8 mouse cellular contexts compared by ENCODE assay signal in the genomic region with DNA sequence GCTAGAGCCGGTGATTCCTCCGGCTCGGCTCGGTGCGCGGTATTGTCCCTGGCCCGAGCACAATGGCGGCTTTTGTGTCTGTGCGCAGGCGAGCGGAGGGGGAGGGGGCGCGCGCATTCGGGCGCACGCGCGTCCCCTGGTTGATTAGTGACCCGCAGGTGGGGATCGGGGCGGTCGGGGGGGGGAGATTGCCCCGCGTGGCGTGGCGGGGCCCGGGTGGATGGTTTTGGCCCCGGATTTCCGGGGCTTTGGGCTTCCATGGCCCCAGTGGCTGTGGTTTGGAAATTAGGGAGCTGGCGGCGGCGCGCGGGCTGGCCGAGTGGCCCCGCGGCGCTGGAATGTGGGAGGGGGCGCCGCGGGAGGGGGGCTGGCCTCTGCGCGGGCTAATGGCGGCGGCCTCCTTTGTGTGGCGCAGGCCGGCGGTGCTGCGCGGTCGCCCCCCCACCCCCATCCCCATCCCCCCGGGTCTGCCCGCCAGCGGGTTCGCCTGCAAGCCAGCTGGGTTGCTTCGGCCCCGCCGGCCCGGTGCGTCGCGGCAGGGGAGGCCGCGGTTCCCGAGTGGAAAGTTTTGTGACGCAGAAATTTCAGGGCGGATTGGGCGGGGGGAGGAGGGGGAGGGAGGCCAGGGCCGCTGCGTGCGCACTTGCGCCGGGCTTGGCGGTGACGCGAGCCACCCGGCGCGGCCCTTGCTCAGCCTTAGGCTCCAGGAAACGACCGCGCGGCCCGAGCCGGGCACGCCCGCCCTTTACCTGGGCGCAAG. TPM values are rescaled to one million over a fixed set of nuclear protein-coding genes. Genes with fewer than 3 reads are reported as not detected.
A peak's percentile ranks its signal among the peaks of the same experiment; 100 is the strongest.
DNase-seq lines count a peak whose midpoint lies in the region; ATAC-seq and TF ChIP-seq lines count a peak whose summit lies in the region.

No protein-coding gene starts in this region.

- peak; percentile 83 for DNase-seq in cerebellum, adult 11 months
- DNase-seq in forebrain, embryonic 14.5 days (ENCODE audit: low spot score) = peak; percentile 71
- DNase-seq in heart, postnatal 25 days (ENCODE audit: low spot score) = peak; percentile 54
- peak; percentile 34 to 67 for DNase-seq in layer of hippocampus, adult 2 months (ENCODE audit: low spot score in 2 of 2)
- peak; percentile 52 for DNase-seq in lung, adult 2 months
- DNase-seq in testis, postnatal 14 days (ENCODE audit: low spot score) = peak; percentile 47

- no peak for TF ChIP-seq POLR2A in ES-Bruce4 (IDR thresholded peaks at IDR 0.05; ENCODE audit: insufficient read depth, low read length)
- peak; percentile 18; the same call in 1 of the 2 replicates for TF ChIP-seq POLR2A in lung, adult 2 months (IDR thresholded peaks at IDR 0.05; ENCODE audit: borderline replicate concordance, extremely low read depth, low read depth, low read length)

- H3K9ac ChIP-seq in ES-Bruce4 (ENCODE audit: low read depth, poor library complexity, severe bottlenecking) = peak overlapping the region; percentile 99
- H3K9ac ChIP-seq in forebrain, embryonic 14.5 days (ENCODE audit: low read length) = peak overlapping the region; percentile 99
- H3K9ac ChIP-seq in neural tube, embryonic 15.5 days (replicated peaks) = peak overlapping the region; percentile 96

- H3K9me3 ChIP-seq in ES-Bruce4 (replicated peaks; ENCODE audit: control insufficient read depth, insufficient read depth, low read length, poor library complexity, severe bottlenecking) = no peaks in the 10 kb centered on the region
- no peaks in the 10 kb centered on the region for H3K9me3 ChIP-seq in forebrain, embryonic 14.5 days (replicated peaks; ENCODE audit: control insufficient read depth, low read length)
- H3K9me3 ChIP-seq in neural tube, embryonic 15.5 days (replicated peaks) = no peaks in the 10 kb centered on the region

- WGBS in forebrain, embryonic 14.5 days = under 1% methylated on average over 74 of the region's 89 CpGs
- 1% methylated on average over 79 of the region's 89 CpGs for WGBS in lung, adult 2 months
- WGBS in neural tube, embryonic 15.5 days = under 1% methylated on average over 58 of the region's 89 CpGs

- H3K4me1 ChIP-seq in ES-Bruce4 (ENCODE audit: control insufficient read depth, insufficient read depth, low read length) = peaks cover 1% of the 10 kb centered on the region
- peaks cover 6% of the 10 kb centered on the region for H3K4me1 ChIP-seq in forebrain, embryonic 14.5 days (ENCODE audit: control insufficient read depth, insufficient read depth, low read length)
- no peaks in the 10 kb centered on the region for H3K4me1 ChIP-seq in lung, adult 2 months (ENCODE audit: control insufficient read depth, insufficient read depth, low read length)
- peaks cover 16% of the 10 kb centered on the region for H3K4me1 ChIP-seq in neural tube, embryonic 15.5 days

- ATAC-seq in forebrain, embryonic 14.5 days = peak; percentile 76
- ATAC-seq in neural tube, embryonic 15.5 days (ENCODE audit: low FRiP score) = peak; percentile 84

- peak overlapping the region; percentile 97 for H3K27ac ChIP-seq in ES-Bruce4 (ENCODE audit: insufficient read depth, low read length)
- H3K27ac ChIP-seq in forebrain, embryonic 14.5 days (ENCODE audit: low read depth, low read length) = peak overlapping the region; percentile 98
- peak overlapping the region; percentile 99 for H3K27ac ChIP-seq in layer of hippocampus, adult 2 months
- peak overlapping the region; percentile 99 for H3K27ac ChIP-seq in neural tube, embryonic 15.5 days (replicated peaks)

- intact Hi-C loops in heart, postnatal 25 days (cut with DNase I) = loop anchor here (2.0 to 5.0 kb wide), 6 partner anchors 39 to 376 kb away; no protein-coding TSS in a partner anchor

- H3K27me3 ChIP-seq in ES-Bruce4 (ENCODE audit: control insufficient read depth, insufficient read depth, low read length, poor library complexity, severe bottlenecking) = no peaks in the 10 kb centered on the region
- no peaks in the 10 kb centered on the region for H3K27me3 ChIP-seq in forebrain, embryonic 14.5 days (replicated peaks; ENCODE audit: control insufficient read depth, insufficient read depth, low read length)
- no peaks in the 10 kb centered on the region for H3K27me3 ChIP-seq in neural tube, embryonic 15.5 days (replicated peaks)

- no peak for TF ChIP-seq CTCF in ES-Bruce4 (IDR thresholded peaks at IDR 0.05; ENCODE audit: low read depth, low read length)
- no peak for TF ChIP-seq CTCF in layer of hippocampus, adult 2 months (conservative IDR thresholded peaks at IDR 0.05)
- TF ChIP-seq CTCF in lung, adult 2 months (IDR thresholded peaks at IDR 0.05; ENCODE audit: insufficient read depth, low read length) = no peak

- no peak for TF ChIP-seq EP300 in ES-Bruce4 (IDR thresholded peaks at IDR 0.05; ENCODE audit: insufficient read depth, low read depth, low read length)

- H3K4me2 ChIP-seq in forebrain, embryonic 14.5 days (ENCODE audit: low read length) = peak overlapping the region; percentile 74
- peak overlapping the region; percentile 69 for H3K4me2 ChIP-seq in neural tube, embryonic 15.5 days

- H3K4me3 ChIP-seq in ES-Bruce4 (ENCODE audit: low read depth, low read length) = peak overlapping the region; percentile 100
- H3K4me3 ChIP-seq in forebrain, embryonic 14.5 days (ENCODE audit: low read depth, low read length) = peak overlapping the region; percentile 86
- H3K4me3 ChIP-seq in layer of hippocampus, adult 2 months = peak overlapping the region; percentile 88
- H3K4me3 ChIP-seq in lung, adult 2 months (replicated peaks; ENCODE audit: extremely low read depth, low read depth, low read length) = peak overlapping the region; percentile 72
- peak overlapping the region; percentile 79 for H3K4me3 ChIP-seq in neural tube, embryonic 15.5 days (replicated peaks)

- H3K36me3 ChIP-seq in ES-Bruce4 (ENCODE audit: control insufficient read depth, insufficient read depth, low read length, poor library complexity, severe bottlenecking) = peaks cover 24% of the 10 kb centered on the region
- H3K36me3 ChIP-seq in forebrain, embryonic 14.5 days (ENCODE audit: control insufficient read depth, insufficient read depth, low read length) = peaks cover 27% of the 10 kb centered on the region
- H3K36me3 ChIP-seq in neural tube, embryonic 15.5 days = peaks cover 5% of the 10 kb centered on the region; the same call in 1 of the 2 replicates

RNA-seq across cellular contexts. Expression of gene Ddx3x, which starts 0.7 kb away (rescaled TPM):
- polyA plus RNA-seq in ES-Bruce4 (2011; ENCODE audit: insufficient read depth, insufficient read length, low read depth, missing spikeins) = 453 and 486 TPM in 2 replicates
- 132 TPM in 2 replicates for polyA plus RNA-seq in forebrain, embryonic 14.5 days (2014; fragmentation: Nextera tagmentation; extraction: Ambion mirVana)
- total RNA-seq in heart, postnatal 25 days (2021) = 100 to 1,000 TPM; 104 to 181 TPM
- total RNA-seq in layer of hippocampus, adult 2 months (2021) = 100 to 1,000 TPM; 161 to 191 TPM
- 24.6 and 30.1 TPM in 2 replicates for polyA plus RNA-seq in lung, adult 2 months (2012; rRNA removed)
- 85.8 and 102 TPM in 2 replicates for polyA plus RNA-seq in neural tube, embryonic 15.5 days (2015; fragmentation: Nextera tagmentation; extraction: Ambion mirVana)

Comparison
In these comparisons a context has a peak if more than half of its experiments do, and no peak if none do; other contexts are left out.
1. Peak in every context shown above with its lines: DNase-seq, ATAC-seq, H3K4me3 ChIP-seq and H3K27ac ChIP-seq.